Mouse (Mus musculus) embryonic facial prominence, embryonic 15.5 days (tissue): ENCODE measurements around the gene Arl5a. TPM values are rescaled to one million over a fixed set of nuclear protein-coding genes. Genes with fewer than 3 reads are reported as not detected.

Experiments
- ATAC-seq: fragments of 200-750 bp; cut with Nextera tagmentation; 2 replicates; pipeline ENCODE4 v1.8.0; 2017; ENCODE audit warnings: low read depth, moderate TSS enrichment; ENCODE audit not compliant: insufficient number of reproducible peaks, low FRiP score, low TSS enrichment
- H3K27ac ChIP-seq: fragments of 300-500 bp; sonication (generic); replicated peaks from 2 replicates; pipeline ENCODE4 v1.5.1; 2015; ENCODE audit warnings: mild to moderate bottlenecking, inconsistent platforms
- H3K27me3 ChIP-seq: fragments of 300-500 bp; sonication (generic); 2 replicates; pipeline ENCODE4 v1.6.1; 2015; ENCODE audit warnings: inconsistent platforms
- H3K36me3 ChIP-seq: fragments of 300-500 bp; sonication (generic); 2 replicates; pipeline ENCODE4 v1.6.1; 2015; ENCODE audit warnings: mild to moderate bottlenecking, inconsistent platforms
- H3K4me1 ChIP-seq: fragments of 300-500 bp; sonication (generic); 2 replicates; pipeline ENCODE4 v1.6.1; 2015; ENCODE audit warnings: inconsistent platforms
- H3K4me2 ChIP-seq: fragments of 300-500 bp; sonication (generic); replicated peaks from 2 replicates; pipeline ENCODE4 v1.6.1; 2015; ENCODE audit warnings: mild to moderate bottlenecking, inconsistent platforms
- H3K4me3 ChIP-seq: fragments of 300-500 bp; sonication (generic); replicated peaks from 2 replicates; pipeline ENCODE4 v1.5.1; 2015; ENCODE audit warnings: mild to moderate bottlenecking, inconsistent platforms
- H3K9ac ChIP-seq: fragments of 300-500 bp; sonication (generic); 2 replicates; pipeline ENCODE4 v1.6.1; 2015; ENCODE audit warnings: inconsistent platforms
- H3K9me3 ChIP-seq: fragments of 300-500 bp; sonication (generic); replicated peaks from 2 replicates; pipeline ENCODE4 v1.6.1; 2016; ENCODE audit warnings: inconsistent platforms
- WGBS: fragments of 180-500 bp; shearing (Covaris S2); methylation state at CpG from one replicate; pipeline ENCODE4 v1.1.7; 2015; 5-methylcytosine and 5-hydroxymethylcytosine counted together
- polyA plus RNA-seq: library from polyadenylated mRNA; unstranded; fragments of >200 nt; fragmentation: Nextera tagmentation; extraction: Ambion mirVana; gene quantifications from 2 replicates; pipeline ENCODE4 v1.2.1, GENCODE M21; 2015

The Arl5a gene
- polyA plus RNA-seq, 1 experiment from 2014 or later = 39.6 TPM

GRCm38 (mm10) chr2:52440420-52441015, 15.8 kb upstream of the Arl5a start:
- 62% methylated on average over 4 of the region's 4 CpGs for WGBS
- H3K4me1 ChIP-seq = peaks cover 11% of the 10 kb centered on the region; the same call in 1 of the 2 replicates
- no peak overlapping the region for H3K4me2 ChIP-seq
- H3K27ac ChIP-seq = no peak overlapping the region
- ATAC-seq = no peak
- no peaks in the 10 kb centered on the region for H3K9me3 ChIP-seq
- no peak overlapping the region for H3K4me3 ChIP-seq
- no peaks in the 10 kb centered on the region for H3K36me3 ChIP-seq
- no peaks in the 10 kb centered on the region for H3K27me3 ChIP-seq
- no peak overlapping the region for H3K9ac ChIP-seq

- Histone ChIP-seq H3K4me3 (no peak overlapping the region), H3K36me3 (no peaks in the 10 kb centered on the region), H3K4me1 (peaks cover 12% of the 10 kb centered on the region; the same call in 1 of the 2 replicates), H3K27me3 (no peaks in the 10 kb centered on the region), H3K4me2 (no peak overlapping the region), H3K27ac (no peak overlapping the region), H3K9ac (no peak overlapping the region), H3K9me3 (no peaks in the 10 kb centered on the region)
- ATAC-seq = no peak
- 79% methylated on average over 4 of the region's 4 CpGs for WGBS
Measured at GRCm38 (mm10) chr2:52438437-52438836, 13.7 kb upstream of the Arl5a start.

- no peaks in the 10 kb centered on the region for H3K36me3 ChIP-seq
- no peak overlapping the region for H3K27ac ChIP-seq
- H3K4me1 ChIP-seq = peaks cover 14% of the 10 kb centered on the region; the same call in 1 of the 2 replicates
- H3K9me3 ChIP-seq = no peaks in the 10 kb centered on the region
- no peak overlapping the region for H3K4me3 ChIP-seq
- no peak overlapping the region for H3K4me2 ChIP-seq
- WGBS = 39% methylated on average over 6 of the region's 6 CpGs
- ATAC-seq = peak; percentile 43; the same call in 1 of the 2 replicates
- H3K27me3 ChIP-seq = no peaks in the 10 kb centered on the region
- no peak overlapping the region for H3K9ac ChIP-seq
Measured at GRCm38 (mm10) chr2:52438013-52438412, 13.3 kb upstream of the Arl5a start.

GRCm38 (mm10) chr2:52435919-52436632, 11.4 kb upstream of the Arl5a start:
- Histone ChIP-seq H3K4me2 (no peak overlapping the region), H3K4me1 (peaks cover 8% of the 10 kb centered on the region; the same call in 1 of the 2 replicates), H3K36me3 (no peaks in the 10 kb centered on the region), H3K27me3 (no peaks in the 10 kb centered on the region), H3K4me3 (no peak overlapping the region), H3K9me3 (no peaks in the 10 kb centered on the region), H3K27ac (no peak overlapping the region), H3K9ac (no peak overlapping the region)
- ATAC-seq = no peak
- 54% methylated on average over 14 of the region's 14 CpGs for WGBS

- H3K27me3 ChIP-seq = no peaks in the 10 kb centered on the region
- H3K4me3 ChIP-seq = no peak overlapping the region
- no peaks in the 10 kb centered on the region for H3K36me3 ChIP-seq
- ATAC-seq = no peak; the same call in 1 of the 2 replicates
- 27% methylated on average over 7 of the region's 7 CpGs for WGBS
- peaks cover 8% of the 10 kb centered on the region; the same call in 1 of the 2 replicates for H3K4me1 ChIP-seq
- no peaks in the 10 kb centered on the region for H3K9me3 ChIP-seq
- no peak overlapping the region for H3K4me2 ChIP-seq
- H3K9ac ChIP-seq = no peak overlapping the region
- H3K27ac ChIP-seq = no peak overlapping the region; the same call in 1 of the 2 replicates
Measured at GRCm38 (mm10) chr2:52433365-52433764, 8.7 kb upstream of the Arl5a start.

- 72% methylated on average over 3 of the region's 3 CpGs for WGBS
- no peak overlapping the region for H3K4me2 ChIP-seq
Measured at GRCm38 (mm10) chr2:52427383-52427782, 2.7 kb upstream of the Arl5a start.

GRCm38 (mm10) chr2:52426041-52426440, 1.3 kb upstream of the Arl5a start:
- Histone ChIP-seq H3K4me1 (peaks cover 22% of the 10 kb centered on the region), H3K27me3 (no peaks in the 10 kb centered on the region), H3K9ac (no peak overlapping the region), H3K27ac (no peak overlapping the region), H3K36me3 (no peaks in the 10 kb centered on the region), H3K4me3 (0 out of 2 replicates have a peak overlapping the region, but pooled peaks have one; percentile 97), H3K9me3 (no peaks in the 10 kb centered on the region), H3K4me2 (peak overlapping the region; percentile 64)
- ATAC-seq = no peak
- 48% methylated on average over 3 of the region's 3 CpGs for WGBS

More at GRCm38 (mm10) chr2:52427383-52427782, 2.7 kb upstream of the Arl5a start:
- no peak overlapping the region for H3K9ac ChIP-seq
- ATAC-seq = no peak
- no peak overlapping the region for H3K4me3 ChIP-seq
- no peak overlapping the region for H3K27ac ChIP-seq
- no peaks in the 10 kb centered on the region for H3K36me3 ChIP-seq
- H3K27me3 ChIP-seq = no peaks in the 10 kb centered on the region
- no peaks in the 10 kb centered on the region for H3K9me3 ChIP-seq
- peaks cover 11% of the 10 kb centered on the region; the same call in 1 of the 2 replicates for H3K4me1 ChIP-seq

GRCm38 (mm10) chr2:52425523-52425795, 758 bp upstream of the Arl5a start:
- peak overlapping the region; percentile 50 for H3K9ac ChIP-seq
- H3K27me3 ChIP-seq = no peaks in the 10 kb centered on the region
- H3K4me2 ChIP-seq = peak overlapping the region; percentile 64
- 18% methylated on average over 10 of the region's 10 CpGs for WGBS
- H3K9me3 ChIP-seq = no peaks in the 10 kb centered on the region
- no peaks in the 10 kb centered on the region for H3K36me3 ChIP-seq
- peaks cover 24% of the 10 kb centered on the region for H3K4me1 ChIP-seq
- peak overlapping the region; percentile 97 for H3K4me3 ChIP-seq
- no peak for ATAC-seq
- peak overlapping the region; percentile 92 for H3K27ac ChIP-seq

GRCm38 (mm10) chr2:52424248-52424728, 413 bp downstream of the Arl5a start:
- Histone ChIP-seq H3K4me2 (peak overlapping the region; percentile 64), H3K9me3 (no peaks in the 10 kb centered on the region), H3K27me3 (no peaks in the 10 kb centered on the region), H3K4me3 (peak overlapping the region; percentile 97), H3K36me3 (no peaks in the 10 kb centered on the region), H3K27ac (peak overlapping the region; percentile 92), H3K9ac (peak overlapping the region; percentile 92), H3K4me1 (peaks cover 24% of the 10 kb centered on the region)
- WGBS = under 1% methylated on average over 42 of the region's 42 CpGs
- peak; percentile 73 for ATAC-seq

GRCm38 (mm10) chr2:52423611-52424247, 972 bp downstream of the Arl5a start:
- no peaks in the 10 kb centered on the region for H3K36me3 ChIP-seq
- 2% methylated on average over 16 of the region's 16 CpGs for WGBS
- peak overlapping the region; percentile 64 for H3K4me2 ChIP-seq
- no peak overlapping the region for H3K27ac ChIP-seq
- H3K4me3 ChIP-seq = peak overlapping the region; percentile 97
- H3K9me3 ChIP-seq = no peaks in the 10 kb centered on the region
- no peak for ATAC-seq
- H3K27me3 ChIP-seq = no peaks in the 10 kb centered on the region
- H3K4me1 ChIP-seq = peaks cover 24% of the 10 kb centered on the region
- H3K9ac ChIP-seq = peak overlapping the region; percentile 92; the same call in 1 of the 2 replicates

- ATAC-seq = no peak
- peak overlapping the region; percentile 64 for H3K4me2 ChIP-seq
- WGBS = 52% methylated on average over 8 of the region's 8 CpGs
- H3K9ac ChIP-seq = peak overlapping the region; percentile 92; the same call in 1 of the 2 replicates
- H3K27ac ChIP-seq = no peak overlapping the region
- H3K36me3 ChIP-seq = no peaks in the 10 kb centered on the region
- no peaks in the 10 kb centered on the region for H3K27me3 ChIP-seq
- H3K9me3 ChIP-seq = no peaks in the 10 kb centered on the region
- peak overlapping the region; percentile 97 for H3K4me3 ChIP-seq
- peaks cover 24% of the 10 kb centered on the region for H3K4me1 ChIP-seq
Measured at GRCm38 (mm10) chr2:52422871-52423610, 1.7 kb downstream of the Arl5a start.
